Mouse (Mus musculus) heart, adult 2 months (tissue): ENCODE data around the gene Filip1l.

Experiments
- CTCF ChIP-seq: fragments of 200-600 bp; IDR thresholded peaks from 2 replicates; pipeline ENCODE4 v1.8.1; 2022; ENCODE audit warnings: antibody characterized with exemption, mild to moderate bottlenecking, moderate library complexity
- POLR2A ChIP-seq: fragments of 200-500 bp; IDR thresholded peaks from 2 replicates; pipeline ENCODE4 v1.6.1; 2011; ENCODE audit warnings: mild to moderate bottlenecking, low read depth, low read length, control low read depth; ENCODE audit not compliant: insufficient read depth

DNA sequence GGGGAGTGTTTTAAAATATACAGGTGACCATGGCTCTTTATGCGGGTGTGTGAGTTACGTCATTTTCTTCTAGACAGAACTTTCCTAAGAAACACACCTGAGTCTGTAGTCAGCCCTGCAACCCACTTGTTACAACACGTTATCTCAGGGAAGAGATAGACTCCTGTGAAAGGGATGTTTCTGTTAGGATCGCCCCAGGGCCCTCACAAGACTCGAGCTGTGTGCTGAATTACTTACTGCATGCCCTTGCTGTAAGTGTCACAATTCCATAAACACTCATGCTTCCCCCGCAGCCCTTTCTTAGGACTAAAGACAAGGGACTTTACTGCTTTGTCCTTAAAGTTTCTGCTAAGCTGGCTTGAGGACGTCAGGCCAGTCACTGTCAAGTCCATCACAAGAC, 20.6 kb upstream of the Filip1l start:
- no peak for TF ChIP-seq CTCF
- TF ChIP-seq POLR2A, result no peak
